Mouse (Mus musculus): Measurements from ENCODE around the gene Cdr2l.
A peak's percentile ranks its signal among the peaks of the same experiment; 100 is the strongest.

GRCm38 (mm10) chr11:115403338-115404124, 21.8 kb downstream of the Cdr2l start, which contains the start of gene Mrpl58:
- TF ChIP-seq TCF12 (IDR thresholded peaks at IDR 0.05; ENCODE audit: low read depth, low read length) (peak; percentile 98), CTCF (conservative IDR thresholded peaks at IDR 0.05 in 1 of 2, IDR thresholded peaks at IDR 0.05 in 1 of 2; ENCODE audit: low read depth in 2 of 2, low read length in 2 of 2) (no peak), SIN3A (IDR thresholded peaks at IDR 0.05; ENCODE audit: low read length) (peak; percentile 99), GABPA (IDR thresholded peaks at IDR 0.05; ENCODE audit: insufficient replicate concordance, low read depth, low read length) (no peak; the same call in 1 of the 2 replicates), MYC (IDR thresholded peaks at IDR 0.05; ENCODE audit: low read depth, low read length) (peak; percentile 77; the same call in 1 of the 2 replicates), POLR2A (IDR thresholded peaks at IDR 0.05; ENCODE audit: low read depth, low read length) (peak; percentile 95), ZNF384 (IDR thresholded peaks at IDR 0.05; ENCODE audit: low read depth, low read length) (no peak)
